Mouse (Mus musculus) kidney, adult 2 months (tissue): ENCODE measurements around the gene Zic4.

Source experiments
- CTCF ChIP-seq: fragments of 200-500 bp; conservative IDR thresholded peaks from 2 replicates; pipeline ENCODE4 v1.5.1; 2011; ENCODE audit warnings: low read depth, mild to moderate bottlenecking, control low read depth, low read length, moderate library complexity, mixed read lengths; ENCODE audit not compliant: insufficient read depth, insufficient read length
- POLR2A ChIP-seq: fragments of 200-500 bp; IDR thresholded peaks from one replicate; pipeline ENCODE4 v1.6.1; 2011; ENCODE audit warnings: low read depth, low read length, control low read depth

DNA sequence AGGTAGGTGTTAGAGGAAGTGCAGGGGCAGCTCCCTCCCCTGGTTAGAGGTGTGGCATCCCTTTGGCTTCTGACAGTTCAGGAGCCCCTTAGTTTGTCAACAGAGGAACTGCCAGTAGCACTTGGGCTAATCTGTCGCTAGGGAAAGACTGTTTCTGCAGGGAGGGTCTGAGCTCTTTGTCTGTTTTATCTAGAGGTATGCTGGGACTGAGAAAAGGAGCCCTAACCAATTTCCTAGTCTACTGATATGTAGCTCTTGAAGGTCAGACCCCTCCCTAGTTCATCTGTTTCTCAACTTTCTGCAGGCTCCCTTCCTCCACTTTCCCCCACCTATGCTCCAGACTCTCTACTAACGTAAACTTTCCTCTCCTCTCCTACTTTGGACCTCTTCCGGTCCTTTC, 47.6 kb downstream of the Zic4 start:
- TF ChIP-seq CTCF (no peak), POLR2A (no peak)
